Mouse (Mus musculus) limb, embryonic 15.5 days (tissue): ENCODE results near the gene Stx5a. TPM values are rescaled to one million over a fixed set of nuclear protein-coding genes. Genes with fewer than 3 reads are reported as not detected.

Source experiments
- ATAC-seq: fragments of 200-750 bp; cut with Nextera tagmentation; 2 replicates; pipeline ENCODE4 v1.8.0; 2017; ENCODE audit warnings: low read depth, moderate TSS enrichment; ENCODE audit not compliant: insufficient number of reproducible peaks, low FRiP score, low TSS enrichment
- H3K27ac ChIP-seq: fragments of 300-500 bp; sonication (generic); 2 replicates; pipeline ENCODE4 v1.5.1; 2015; ENCODE audit warnings: moderate library complexity, mild to moderate bottlenecking, inconsistent platforms
- H3K27me3 ChIP-seq: fragments of 300-500 bp; sonication (generic); 2 replicates; pipeline ENCODE4 v1.6.1; 2015; ENCODE audit warnings: inconsistent platforms
- H3K36me3 ChIP-seq: fragments of 300-500 bp; sonication (generic); 2 replicates; pipeline ENCODE4 v1.6.1; 2015; ENCODE audit warnings: inconsistent platforms
- H3K4me1 ChIP-seq: fragments of 300-500 bp; sonication (generic); 2 replicates; pipeline ENCODE4 v1.6.1; 2015; ENCODE audit warnings: inconsistent platforms
- H3K4me2 ChIP-seq: fragments of 300-500 bp; sonication (generic); 2 replicates; pipeline ENCODE4 v1.6.1; 2015; ENCODE audit warnings: mild to moderate bottlenecking, inconsistent platforms
- H3K4me3 ChIP-seq: fragments of 300-500 bp; sonication (generic); 2 replicates; pipeline ENCODE4 v1.5.1; 2015; ENCODE audit warnings: mild to moderate bottlenecking, inconsistent platforms
- H3K9ac ChIP-seq: fragments of 300-500 bp; sonication (generic); 2 replicates; pipeline ENCODE4 v1.6.1; 2015; ENCODE audit warnings: inconsistent platforms
- H3K9me3 ChIP-seq: fragments of 300-500 bp; sonication (generic); 2 replicates; pipeline ENCODE4 v1.6.1; 2016; ENCODE audit warnings: inconsistent platforms
- WGBS: fragments of 180-500 bp; shearing (Covaris S2); methylation state at CpG from one replicate; pipeline ENCODE4 v1.1.7; 2015; 5-methylcytosine and 5-hydroxymethylcytosine counted together
- microRNA-seq: library from miRNA; unstranded; fragments of <30 nt; microRNA quantifications from one replicate; pipeline ENCODE4, GENCODE M21; 2016
- polyA plus RNA-seq: library from polyadenylated mRNA; unstranded; fragments of >200 nt; fragmentation: Nextera tagmentation; extraction: Ambion mirVana; gene quantifications from 2 replicates; pipeline ENCODE4 v1.2.1, GENCODE M21; 2015

Gene Stx5a
- polyA plus RNA-seq, 1 experiment from 2014 or later, result 185 TPM

GRCm38 (mm10) chr19:8788521-8788920 is 47.3 kb downstream of the Stx5a start:
- ATAC-seq, result no peak
- 21% methylated on average over 3 of the region's 3 CpGs for WGBS

GRCm38 (mm10) chr19:8789171-8789570 is 48.0 kb downstream of the Stx5a start:
- H3K36me3 ChIP-seq, result peaks cover 24% of the 10 kb centered on the region
- H3K27me3 ChIP-seq, result no peaks in the 10 kb centered on the region
- no peaks in the 10 kb centered on the region for H3K9me3 ChIP-seq
- ATAC-seq, result no peak
- H3K9ac ChIP-seq, result no peak overlapping the region
- peaks cover 13% of the 10 kb centered on the region for H3K4me1 ChIP-seq
- no peak overlapping the region for H3K27ac ChIP-seq
- H3K4me3 ChIP-seq, result no peak overlapping the region
- no peak overlapping the region for H3K4me2 ChIP-seq
- WGBS, result 47% methylated on average over 1 of the region's 1 CpGs

More at GRCm38 (mm10) chr19:8788521-8788920, 47.3 kb downstream of the Stx5a start:
- Histone ChIP-seq H3K4me1 (peaks cover 13% of the 10 kb centered on the region), H3K9me3 (no peaks in the 10 kb centered on the region), H3K4me2 (no peak overlapping the region), H3K9ac (no peak overlapping the region), H3K36me3 (peaks cover 24% of the 10 kb centered on the region), H3K4me3 (no peak overlapping the region), H3K27ac (no peak overlapping the region), H3K27me3 (no peaks in the 10 kb centered on the region)

GRCm38 (mm10) chr19:8790171-8790570 is 49.0 kb downstream of the Stx5a start:
- Histone ChIP-seq H3K36me3 (peaks cover 33% of the 10 kb centered on the region), H3K4me2 (no peak overlapping the region), H3K9me3 (no peaks in the 10 kb centered on the region), H3K9ac (no peak overlapping the region), H3K4me3 (no peak overlapping the region), H3K4me1 (peaks cover 9% of the 10 kb centered on the region), H3K27me3 (no peaks in the 10 kb centered on the region), H3K27ac (no peak overlapping the region)
- WGBS, result 81% methylated on average over 7 of the region's 7 CpGs
- no peak for ATAC-seq

- no peaks in the 10 kb centered on the region for H3K27me3 ChIP-seq
- peak; percentile 77 for ATAC-seq
- H3K9ac ChIP-seq, result peak within 1 kb of the TSS; percentile 64
- H3K36me3 ChIP-seq, result peaks cover 26% of the 10 kb centered on the region
- H3K9me3 ChIP-seq, result no peaks in the 10 kb centered on the region
- under 1% methylated on average over 25 of the region's 25 CpGs for WGBS
- peak within 1 kb of the TSS; percentile 58 for H3K4me3 ChIP-seq
- H3K4me1 ChIP-seq, result peaks cover 20% of the 10 kb centered on the region
- peak within 1 kb of the TSS; percentile 67 for H3K4me2 ChIP-seq
- peak within 1 kb of the TSS; percentile 75 for H3K27ac ChIP-seq
These were observed 57.2 kb downstream of the Stx5a start, which contains the start of gene Polr2g for GRCm38 (mm10) chr19:8798264-8798946. TSS of gene Polr2g (minus strand) at chr19:8798577.

GRCm38 (mm10) chr19:8798947-8799315 is 57.7 kb downstream of the Stx5a start:
- Histone ChIP-seq H3K4me1 (peaks cover 20% of the 10 kb centered on the region), H3K36me3 (peaks cover 21% of the 10 kb centered on the region), H3K9ac (no peak overlapping the region), H3K4me2 (peak overlapping the region; percentile 67), H3K27me3 (no peaks in the 10 kb centered on the region), H3K4me3 (peak overlapping the region; percentile 58), H3K27ac (peak overlapping the region; percentile 75; the same call in 1 of the 2 replicates), H3K9me3 (no peaks in the 10 kb centered on the region)
- no peak for ATAC-seq

- H3K36me3 ChIP-seq, result peaks cover 29% of the 10 kb centered on the region
- peaks cover 14% of the 10 kb centered on the region for H3K4me1 ChIP-seq
- H3K27me3 ChIP-seq, result no peaks in the 10 kb centered on the region
- H3K9me3 ChIP-seq, result no peaks in the 10 kb centered on the region
- under 1% methylated on average over 30 of the region's 30 CpGs for WGBS
- peak within 1 kb of the TSS; percentile 92 for H3K27ac ChIP-seq
- peak within 1 kb of the TSS; percentile 68 for H3K4me3 ChIP-seq
- H3K9ac ChIP-seq, result 0 out of 2 replicates have a peak within 1 kb of the TSS, but pooled peaks have one; percentile 11
- peak within 1 kb of the TSS; percentile 59 for H3K4me2 ChIP-seq
- peak; percentile 97 for ATAC-seq
These were observed 61.1 kb downstream of the Stx5a start, which contains the start of gene Zbtb3 for GRCm38 (mm10) chr19:8802130-8802821. TSS of gene Zbtb3 (plus strand) at chr19:8802555.

- no peaks in the 10 kb centered on the region for H3K9me3 ChIP-seq
- peaks cover 8% of the 10 kb centered on the region; the same call in 1 of the 2 replicates for H3K4me1 ChIP-seq
- H3K4me2 ChIP-seq, result peak overlapping the region; percentile 59
- ATAC-seq, result no peak
- H3K27me3 ChIP-seq, result no peaks in the 10 kb centered on the region
- H3K4me3 ChIP-seq, result peak overlapping the region; percentile 68; the same call in 1 of the 2 replicates
- H3K9ac ChIP-seq, result no peak overlapping the region
- WGBS, result 90% methylated on average over 9 of the region's 9 CpGs
- peaks cover 34% of the 10 kb centered on the region for H3K36me3 ChIP-seq
- peak overlapping the region; percentile 92; the same call in 1 of the 2 replicates for H3K27ac ChIP-seq
These were observed 62.1 kb downstream of the Stx5a start for GRCm38 (mm10) chr19:8803204-8803780.

- no peak overlapping the region for H3K27ac ChIP-seq
- H3K4me2 ChIP-seq, result no peak overlapping the region
- peaks cover 39% of the 10 kb centered on the region for H3K36me3 ChIP-seq
- H3K9me3 ChIP-seq, result no peaks in the 10 kb centered on the region
- no peak for ATAC-seq
- peaks cover 8% of the 10 kb centered on the region; the same call in 1 of the 2 replicates for H3K4me1 ChIP-seq
- WGBS, result 88% methylated on average over 11 of the region's 11 CpGs
- no peaks in the 10 kb centered on the region for H3K27me3 ChIP-seq
- H3K4me3 ChIP-seq, result no peak overlapping the region
- no peak overlapping the region for H3K9ac ChIP-seq
These were observed 62.9 kb downstream of the Stx5a start for GRCm38 (mm10) chr19:8803879-8804660.

Small RNA genes lying within 50 kb of the gene (microRNA-seq; reads per million reads assigned to microRNA genes)
- not detected for gene Mir6992

Other genes with a start within 250 kb of the Stx5a start
- gene Slc22a8, start 150.2 kb upstream of the Stx5a start, polyA plus RNA-seq, result 0.04 TPM in 1 of 2 replicates, not detected in the other
- gene Slc22a6, start 123.4 kb upstream of the Stx5a start, polyA plus RNA-seq, result 0.06 TPM in 1 of 2 replicates, not detected in the other
- 0.18 and 0.19 TPM in 2 replicates for gene Chrm1, start 77.6 kb upstream of the Stx5a start, polyA plus RNA-seq
- 118 and 148 TPM in 2 replicates for gene Slc3a2, start 18.0 kb upstream of the Stx5a start, polyA plus RNA-seq
- gene Wdr74, start 5.6 kb upstream of the Stx5a start, polyA plus RNA-seq, result 93.8 and 96.0 TPM in 2 replicates
- gene 1700092M07Rik, start 695 bp upstream of the Stx5a start, polyA plus RNA-seq, result 1.7 and 2.3 TPM in 2 replicates
- 171 and 188 TPM in 2 replicates for gene Nxf1, start 15.7 kb downstream of the Stx5a start, polyA plus RNA-seq
- 141 and 155 TPM in 2 replicates for gene Tmem223, start 29.6 kb downstream of the Stx5a start, polyA plus RNA-seq
- gene Tmem179b, start 33.1 kb downstream of the Stx5a start, polyA plus RNA-seq, result 78.4 and 81.7 TPM in 2 replicates
- 24.9 and 25.3 TPM in 2 replicates for gene Taf6l, start 45.0 kb downstream of the Stx5a start, polyA plus RNA-seq
- 149 and 152 TPM in 2 replicates for gene Polr2g, start 57.2 kb downstream of the Stx5a start, polyA plus RNA-seq
- 4.6 and 4.8 TPM in 2 replicates for gene Zbtb3, start 61.1 kb downstream of the Stx5a start, polyA plus RNA-seq
- gene Ttc9c, start 77.9 kb downstream of the Stx5a start, polyA plus RNA-seq, result 50.4 and 56.8 TPM in 2 replicates
- gene Hnrnpul2, start 78.6 kb downstream of the Stx5a start, polyA plus RNA-seq, result 5.4 and 5.6 TPM in 2 replicates
- gene AC129217.1, start 88.4 kb downstream of the Stx5a start, polyA plus RNA-seq, result not detected in 2 replicates
- 77.4 and 93.6 TPM in 2 replicates for gene Bscl2, start 96.1 kb downstream of the Stx5a start, polyA plus RNA-seq
- gene Gng3, start 97.8 kb downstream of the Stx5a start, polyA plus RNA-seq, result 2.0 and 3.0 TPM in 2 replicates
- gene Lrrn4cl, start 109.4 kb downstream of the Stx5a start, polyA plus RNA-seq, result 3.1 and 4.3 TPM in 2 replicates
- gene Ubxn1, start 130.1 kb downstream of the Stx5a start, polyA plus RNA-seq, result 173 and 176 TPM in 2 replicates
- gene Uqcc3, start 139.5 kb downstream of the Stx5a start, polyA plus RNA-seq, result 65.9 and 69.1 TPM in 2 replicates
- 69.3 and 76.7 TPM in 2 replicates for gene Lbhd1, start 142.3 kb downstream of the Stx5a start, polyA plus RNA-seq
- not detected in 2 replicates for gene Gm49403, start 142.5 kb downstream of the Stx5a start, polyA plus RNA-seq
- 76.8 and 80.9 TPM in 2 replicates for gene 1810009A15Rik, start 147.4 kb downstream of the Stx5a start, polyA plus RNA-seq
- gene Gm49416, start 147.5 kb downstream of the Stx5a start, polyA plus RNA-seq, result not detected in 2 replicates
- 38.6 and 42.0 TPM in 2 replicates for gene Ints5, start 151.6 kb downstream of the Stx5a start, polyA plus RNA-seq
- 97.4 and 102 TPM in 2 replicates for gene Ganab, start 156.7 kb downstream of the Stx5a start, polyA plus RNA-seq
- gene B3gat3, start 179.0 kb downstream of the Stx5a start, polyA plus RNA-seq, result 47.1 and 48.6 TPM in 2 replicates
- gene Rom1, start 187.9 kb downstream of the Stx5a start, polyA plus RNA-seq, result 4.0 and 4.6 TPM in 2 replicates
- gene Eml3, start 188.1 kb downstream of the Stx5a start, polyA plus RNA-seq, result 41.8 and 42.7 TPM in 2 replicates
- gene Mta2, start 200.5 kb downstream of the Stx5a start, polyA plus RNA-seq, result 155 and 160 TPM in 2 replicates
- gene Tut1, start 212.4 kb downstream of the Stx5a start, polyA plus RNA-seq, result 29.3 and 30.0 TPM in 2 replicates
- gene Eef1g, start 225.6 kb downstream of the Stx5a start, polyA plus RNA-seq, result 467 and 482 TPM in 2 replicates
- gene Ahnak, start 247.9 kb downstream of the Stx5a start, polyA plus RNA-seq, result 96.4 and 104 TPM in 2 replicates